Mouse (Mus musculus) left cerebral cortex, postnatal 4 days (tissue): ENCODE data around the gene Micu2. TPM values are rescaled to one million over a fixed set of nuclear protein-coding genes. Genes with fewer than 3 reads are reported as not detected.
"Not testable (repeated sequence)": the region's sequence is repeated elsewhere in the genome, so short reads cannot be mapped to it uniquely, and the experiment has no call there.

ENCODE experiments used
- DNase-seq: peaks from one replicate; pipeline ENCODE4 v3.0.0-alpha.2; 2022
- intact Hi-C: fragments of 180-260 bp; cut with DNase I; formaldehyde crosslinking; loops from one replicate; pipeline ENCODE4 v1.15.1; 2025
- total RNA-seq, 2 experiments: library from RNA; stranded (reverse); gene quantifications; 2 replicates each; pipeline ENCODE4 v1.2.3; 2021

Micu2 gene
- total RNA-seq, 2 experiments from 2014 or later: 58.6 to 61.4 TPM

DNA sequence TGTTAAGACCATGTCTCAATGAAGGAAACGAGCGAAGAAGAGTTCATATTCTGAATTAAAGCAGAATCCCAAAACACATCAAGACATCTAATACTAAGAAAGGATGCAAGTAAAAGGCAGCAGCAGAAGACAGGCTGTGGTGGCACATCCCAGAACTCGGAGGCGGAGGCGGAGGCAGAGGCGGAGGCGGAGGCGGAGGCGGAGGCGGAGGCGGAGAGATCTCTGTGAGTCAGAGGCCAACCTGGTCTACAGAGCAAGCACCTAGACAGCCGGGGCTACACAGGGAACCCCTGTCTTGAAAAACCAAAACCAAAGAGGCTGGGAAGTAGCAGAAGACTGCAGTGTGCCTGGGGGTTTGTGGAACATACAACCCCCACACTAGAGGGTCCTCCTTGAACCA is 102.2 kb downstream of the Micu2 start:
- intact Hi-C loops: no loop called here
- no peak for DNase-seq

DNA sequence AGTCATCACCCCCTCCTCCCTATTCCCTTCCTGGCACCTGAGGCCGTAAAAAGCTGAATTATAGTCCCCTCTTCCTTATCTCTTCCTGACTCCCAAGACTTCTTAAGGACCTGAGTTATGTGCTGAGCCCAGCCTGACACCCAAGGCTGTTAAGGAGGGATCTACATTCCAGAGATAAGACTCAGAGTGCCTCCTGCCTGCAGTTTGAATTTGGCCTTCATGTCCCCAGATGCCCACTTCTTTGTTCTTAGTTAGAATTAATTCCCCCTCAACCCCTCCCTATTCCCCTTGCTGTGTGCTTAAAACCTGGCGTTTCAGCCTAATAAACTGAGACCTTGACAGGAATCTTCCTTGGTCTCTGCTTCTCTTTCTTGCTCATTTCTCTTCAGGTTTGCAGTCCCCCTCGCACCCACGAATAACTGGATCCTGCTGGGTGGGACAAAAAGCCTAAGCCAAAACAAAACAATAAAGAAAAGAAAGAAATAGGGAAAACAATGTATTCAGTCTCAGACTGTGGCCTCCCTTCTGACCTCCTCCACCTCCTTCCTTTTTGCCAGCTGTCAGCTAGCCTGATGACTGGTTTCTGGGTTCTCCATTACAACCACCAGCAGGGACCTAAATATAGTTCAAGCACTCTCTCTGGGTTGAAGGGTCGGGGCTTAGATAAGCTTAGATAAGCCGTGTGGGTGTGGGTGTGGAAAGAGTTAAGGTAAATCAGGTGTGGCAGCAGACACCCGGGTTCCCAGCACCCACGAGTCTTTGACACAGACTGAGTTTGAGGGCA is 102.8 kb downstream of the Micu2 start:
- intact Hi-C loops, DNase-seq: not testable (repeated sequence)

DNA sequence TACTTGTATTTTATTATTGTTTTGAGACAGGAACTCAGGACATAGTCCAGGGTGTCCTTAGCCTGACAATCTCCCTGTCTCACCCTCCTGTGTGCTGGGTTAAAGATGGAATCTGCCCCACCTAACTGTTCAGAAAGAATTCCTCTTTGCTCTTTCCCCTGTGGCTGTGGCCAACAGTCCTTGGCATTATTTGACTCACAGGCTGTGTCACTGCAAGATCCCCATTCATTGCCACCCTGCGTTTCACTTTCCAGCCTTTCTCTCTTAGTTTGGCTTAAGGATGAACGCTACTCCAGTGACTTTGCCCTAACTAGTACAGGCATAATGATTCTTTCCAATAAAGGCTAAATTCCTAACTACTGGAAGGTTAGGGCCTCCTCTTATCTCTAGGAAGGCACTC is 104.7 kb downstream of the Micu2 start:
- DNase-seq: no peak
- intact Hi-C loops: no loop called here

DNA sequence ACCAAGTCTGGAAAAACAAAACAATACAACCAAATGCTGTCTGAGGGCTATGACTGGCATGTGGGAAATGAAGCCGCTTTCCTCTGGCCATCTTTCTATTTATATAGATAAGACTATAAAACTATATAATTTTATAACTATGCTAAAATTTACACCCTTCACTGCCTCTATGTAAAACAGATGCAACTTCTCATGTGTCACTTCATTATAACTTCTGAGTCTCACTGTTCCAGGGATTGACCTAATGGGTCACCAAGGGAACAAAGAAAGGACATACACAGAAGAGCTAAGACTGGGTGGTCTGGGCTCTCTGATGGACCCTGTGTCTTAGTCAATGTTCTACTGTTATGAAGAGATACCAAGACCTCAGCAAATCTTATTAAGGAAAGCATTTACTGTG is 106.1 kb downstream of the Micu2 start:
- DNase-seq: no peak
- intact Hi-C loops: no loop called here

DNA sequence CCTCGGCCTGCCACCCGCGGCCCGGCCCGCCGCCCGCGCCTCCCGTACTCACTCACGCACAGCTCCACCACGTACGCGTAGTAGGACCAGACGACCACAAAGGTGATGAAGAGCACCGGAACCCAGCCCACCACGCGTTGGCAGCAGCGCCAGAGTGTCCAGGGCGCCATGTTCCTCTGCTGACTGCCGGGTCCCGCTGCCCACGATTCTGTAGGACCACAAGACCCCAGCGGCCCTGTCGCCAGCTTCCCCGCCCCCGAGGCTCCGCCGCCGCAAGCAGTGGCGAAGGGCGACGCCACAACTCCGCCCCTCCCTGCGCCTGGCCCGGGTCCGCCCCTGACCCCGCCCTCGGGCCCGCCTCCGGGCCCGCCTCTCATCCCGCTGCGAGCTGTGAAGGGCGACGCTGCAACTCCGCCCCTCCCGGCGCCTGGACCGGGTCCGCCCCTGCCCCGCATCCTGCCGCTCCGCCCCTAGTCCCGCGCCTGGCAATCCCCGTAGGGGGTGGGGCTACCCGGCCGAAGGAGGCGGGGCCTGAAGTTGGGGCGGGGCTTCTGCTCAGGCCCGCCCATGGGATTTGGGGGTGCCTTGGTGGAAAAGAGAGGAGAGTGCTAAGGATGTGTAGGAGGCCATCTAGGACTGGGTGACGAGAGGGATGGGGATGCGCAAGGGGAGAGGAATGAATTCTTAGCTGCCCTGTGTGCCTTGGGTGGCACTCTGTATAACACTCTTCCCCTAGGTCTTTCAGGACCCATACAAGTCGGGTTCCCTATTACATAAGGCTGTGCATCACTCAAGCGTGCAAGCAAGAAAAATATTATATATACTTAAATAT is 108.8 kb downstream of the Micu2 start, which contains the start of gene Zdhhc20:
TSS of gene Zdhhc20 (minus strand) at position 266 of the 832 bp plus-strand sequence.
- intact Hi-C loops: no loop called here
- peak; percentile 97 for DNase-seq

GRCm38 (mm10) chr14:57889541-57890010 is 109.5 kb downstream of the Micu2 start:
- DNase-seq: peak; percentile 26
- intact Hi-C loops: no loop called here

DNA sequence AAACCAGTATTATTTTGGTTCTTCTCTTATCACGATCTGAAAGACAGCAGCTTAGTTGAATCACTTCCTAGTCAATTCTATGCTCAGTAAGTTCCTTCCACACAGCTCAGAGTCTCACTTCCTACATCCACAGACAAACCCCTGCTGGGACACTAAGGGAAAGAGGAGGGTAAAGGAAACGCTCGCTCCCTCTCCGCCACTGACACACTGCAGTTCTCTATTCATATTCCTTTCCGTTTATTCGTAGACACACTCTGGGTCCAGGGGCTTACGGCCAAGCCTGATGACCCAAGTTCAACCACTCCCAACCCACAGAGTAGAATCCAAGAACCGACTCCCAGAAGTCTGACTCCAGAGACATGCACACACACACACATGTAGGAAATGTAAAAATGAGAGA is 111.9 kb downstream of the Micu2 start:
- intact Hi-C loops: no loop called here
- DNase-seq: no peak

- intact Hi-C loops: no loop called here
- no peak for DNase-seq
Observed at GRCm38 (mm10) chr14:57886032-57886431, 113.0 kb downstream of the Micu2 start.

GRCm38 (mm10) chr14:57883341-57883740 is 115.7 kb downstream of the Micu2 start:
- no peak for DNase-seq
- intact Hi-C loops: no loop called here

GRCm38 (mm10) chr14:57882720-57883119 is 116.3 kb downstream of the Micu2 start:
- DNase-seq: no peak
- intact Hi-C loops: no loop called here

DNA sequence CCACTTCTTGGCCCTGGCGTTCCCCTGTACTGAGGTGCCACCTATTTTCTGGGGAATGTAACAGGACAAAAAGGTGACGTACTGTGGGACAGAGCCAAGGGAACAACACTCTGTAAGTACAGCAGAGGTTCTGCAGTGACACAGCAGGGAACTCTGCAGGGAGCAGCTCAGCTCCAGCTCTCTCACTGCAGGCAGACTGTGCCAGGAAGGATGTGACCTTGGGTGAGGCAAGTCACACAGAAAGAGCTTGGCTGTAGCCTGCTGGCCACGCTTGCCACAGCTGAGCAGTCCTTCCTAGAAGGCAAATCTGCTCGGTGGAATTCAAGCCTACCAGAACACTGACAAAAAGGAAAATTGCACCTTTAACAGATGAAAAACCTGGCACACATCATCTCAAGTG is 117.3 kb downstream of the Micu2 start:
- DNase-seq: peak; percentile 7

GRCm38 (mm10) chr14:57881074-57881473 is 118.0 kb downstream of the Micu2 start:
- intact Hi-C loops: no loop called here
- no peak for DNase-seq

More for the DNA sequence above, 117.3 kb downstream of the Micu2 start:
- intact Hi-C loops: no loop called here

DNA sequence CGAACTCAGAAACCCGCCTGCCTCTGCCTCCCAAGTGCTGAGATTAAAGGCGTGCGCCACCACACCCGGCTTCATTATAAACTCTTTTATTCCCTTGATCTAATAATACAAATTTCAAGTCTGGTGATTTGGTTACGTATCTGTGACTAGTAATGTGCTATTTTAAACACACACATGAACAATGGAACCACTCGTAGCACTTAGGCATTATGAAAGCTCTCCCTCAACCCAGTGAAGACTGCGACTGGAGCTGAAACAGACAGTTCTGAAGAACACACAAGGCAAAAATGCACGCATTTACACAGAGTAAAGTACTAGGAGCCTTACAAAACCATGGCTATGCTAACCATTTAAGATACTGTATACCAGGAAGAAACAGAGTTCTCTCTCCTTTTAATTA is 121.1 kb downstream of the Micu2 start:
- intact Hi-C loops: no loop called here
- no peak for DNase-seq

GRCm38 (mm10) chr14:57866676-57867276 is 132.3 kb downstream of the Micu2 start:
- DNase-seq: no peak
- intact Hi-C loops: no loop called here

Other genes starting within 250 kb of the Micu2 start
- 10 to 100 TPM; 10.5 to 10.7 TPM for gene Lats2, start 240.9 kb downstream of the Micu2 start, total RNA-seq
- 10 to 100 TPM; 42.5 to 48.3 TPM for gene Sap18, start 201.1 kb downstream of the Micu2 start, total RNA-seq
- 1 to 10 TPM; 3.0 to 4.5 TPM for gene Ska3, start 173.1 kb downstream of the Micu2 start, total RNA-seq
- gene Mrpl57, start 173.0 kb downstream of the Micu2 start, total RNA-seq: 10 to 100 TPM; 79.2 to 80.6 TPM
- gene Zdhhc20, start 109.0 kb downstream of the Micu2 start, total RNA-seq: 10 to 100 TPM; 29.5 to 31.6 TPM
- gene Fgf9, start 71.3 kb upstream of the Micu2 start, total RNA-seq: 10 to 100 TPM; 11.8 TPM